Mouse (Mus musculus) spleen, adult 2 months (tissue): Measurements from ENCODE around the gene Cenpf. TPM values are rescaled to one million over a fixed set of nuclear protein-coding genes. Genes with fewer than 3 reads are reported as not detected.
"Not testable (repeated sequence)": the region's sequence is repeated elsewhere in the genome, so short reads cannot be mapped to it uniquely, and the experiment has no call there.

Experiments used
- DNase-seq, 2 experiments: peaks; one replicate each; pipeline versions ENCODE4 v3.0.0 to v3.0.0-alpha.2; 2012 to 2021; ENCODE audit warnings: low spot score in 2 of 2, low read depth in 1 of 2
- H3K27ac ChIP-seq: fragments of 200-500 bp; 2 replicates; pipeline ENCODE4 v1.5.1; 2012; ENCODE audit warnings: low read length, inconsistent platforms; ENCODE audit not compliant: insufficient read depth
- H3K27me3 ChIP-seq: fragments of 200-500 bp; 2 replicates; pipeline ENCODE4 v1.6.1; 2012; ENCODE audit warnings: mild to moderate bottlenecking, moderate library complexity, low read length, inconsistent platforms; ENCODE audit not compliant: control insufficient read depth, insufficient read depth
- H3K36me3 ChIP-seq: fragments of 200-500 bp; 2 replicates; pipeline ENCODE4 v1.6.1; 2012; ENCODE audit warnings: mild to moderate bottlenecking, low read length, inconsistent platforms; ENCODE audit not compliant: control insufficient read depth, insufficient read depth
- H3K4me1 ChIP-seq: fragments of 200-500 bp; 2 replicates; pipeline ENCODE4 v1.6.1; 2011; ENCODE audit warnings: inconsistent platforms; ENCODE audit not compliant: control insufficient read depth, insufficient read depth, insufficient read length
- H3K4me3 ChIP-seq: fragments of 200-500 bp; 2 replicates; pipeline ENCODE4 v1.5.1; 2011; ENCODE audit warnings: mild to moderate bottlenecking, inconsistent platforms; ENCODE audit not compliant: insufficient read depth, insufficient read length; ENCODE audit errors: extremely low read depth
- CTCF ChIP-seq: fragments of 200-500 bp; IDR thresholded peaks from 2 replicates; pipeline ENCODE4 v1.5.1; 2011; ENCODE audit warnings: mild to moderate bottlenecking, inconsistent platforms; ENCODE audit not compliant: insufficient read depth, insufficient read length, insufficient replicate concordance; ENCODE audit errors: extremely low read depth
- POLR2A ChIP-seq: fragments of 200-500 bp; IDR thresholded peaks from 2 replicates; pipeline ENCODE4 v1.6.1; 2011; ENCODE audit warnings: low read depth, low read length, inconsistent platforms
- WGBS: fragments of 180-500 bp; shearing (Covaris S2); methylation state at CpG from one replicate; pipeline ENCODE4 v1.1.7; 2018; 5-methylcytosine and 5-hydroxymethylcytosine counted together
- polyA plus RNA-seq: library from polyadenylated mRNA; depleted of rRNA; stranded (reverse); fragments of >200 nt; gene quantifications from 2 replicates; pipeline ENCODE4 v1.2.3, GENCODE M21; 2012

The Cenpf gene
- polyA plus RNA-seq, 1 experiment, result 1.7 TPM

- no peaks in the 10 kb centered on the region for H3K27me3 ChIP-seq
- H3K36me3 ChIP-seq, result no peaks in the 10 kb centered on the region
- no peak overlapping the region for H3K27ac ChIP-seq
- no peak for DNase-seq
- no peak overlapping the region for H3K4me3 ChIP-seq
- no peak for TF ChIP-seq POLR2A
- no peak for TF ChIP-seq CTCF
- H3K4me1 ChIP-seq, result no peaks in the 10 kb centered on the region
Observed at GRCm38 (mm10) chr1:189695321-189695720, 7.4 kb upstream of the Cenpf start.

- Histone ChIP-seq H3K27ac (no peak overlapping the region), H3K36me3 (no peaks in the 10 kb centered on the region), H3K4me1 (no peaks in the 10 kb centered on the region), H3K27me3 (no peaks in the 10 kb centered on the region), H3K4me3 (no peak overlapping the region)
- TF ChIP-seq CTCF, result no peak
- no peak for TF ChIP-seq POLR2A
- no peak for DNase-seq
- 53% methylated on average over 2 of the region's 2 CpGs for WGBS
Observed at GRCm38 (mm10) chr1:189694391-189694790, 6.5 kb upstream of the Cenpf start.

DNA sequence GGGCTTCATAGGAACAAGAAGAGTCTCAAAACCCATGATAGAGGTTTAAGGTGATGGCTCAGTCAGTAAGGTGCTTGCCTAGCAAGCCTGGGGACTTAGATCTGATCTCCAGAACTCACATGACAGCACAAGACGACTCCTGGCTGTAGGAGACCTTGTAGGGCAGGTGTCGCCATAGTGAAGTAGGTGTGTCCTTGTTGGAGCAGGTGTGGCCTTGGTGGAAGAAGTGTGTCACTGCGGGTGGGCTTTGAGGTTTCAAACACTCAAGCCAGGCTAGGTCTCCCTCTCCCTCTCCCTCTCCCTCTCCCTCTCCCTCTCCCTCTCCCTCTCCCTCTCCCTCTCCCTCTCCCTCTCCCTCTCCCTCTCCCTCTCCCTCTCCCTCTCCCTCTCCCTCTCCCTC is 4.6 kb upstream of the Cenpf start:
- not testable (repeated sequence) for H3K27ac ChIP-seq, DNase-seq, H3K4me1 ChIP-seq, H3K27me3 ChIP-seq, H3K36me3 ChIP-seq, H3K4me3 ChIP-seq
- 58% methylated on average over 3 of the region's 3 CpGs for WGBS

GRCm38 (mm10) chr1:189689050-189689833 is 1.4 kb upstream of the Cenpf start:
- 46% methylated on average over 4 of the region's 4 CpGs for WGBS
- H3K27me3 ChIP-seq, result no peaks in the 10 kb centered on the region
- TF ChIP-seq POLR2A, result no peak
- no peak for TF ChIP-seq CTCF
- H3K4me1 ChIP-seq, result peaks cover 3% of the 10 kb centered on the region
- no peak overlapping the region for H3K27ac ChIP-seq
- no peak overlapping the region; the same call in 1 of the 2 replicates for H3K4me3 ChIP-seq
- DNase-seq, result no peak
- H3K36me3 ChIP-seq, result no peaks in the 10 kb centered on the region

DNA sequence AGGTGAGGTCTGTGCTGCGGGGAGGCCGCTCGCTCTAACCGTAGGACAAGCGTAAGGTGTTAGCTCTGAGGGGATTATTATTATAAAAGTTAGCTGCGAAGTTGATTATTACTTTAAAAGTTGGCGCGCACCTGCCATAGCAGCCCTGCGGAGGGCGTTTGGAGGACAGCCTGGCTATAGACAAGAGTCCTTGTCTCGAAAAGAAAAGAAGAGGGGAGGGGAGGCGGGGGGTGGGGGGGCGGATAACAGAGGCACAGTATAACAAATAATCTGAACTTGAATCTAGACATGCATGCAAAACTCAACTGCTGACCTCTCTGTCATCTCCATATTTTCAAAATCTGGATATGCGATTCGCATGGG is 483 bp upstream of the Cenpf start:
- H3K27me3 ChIP-seq, result no peaks in the 10 kb centered on the region
- peak overlapping the region; percentile 66 for H3K4me3 ChIP-seq
- H3K4me1 ChIP-seq, result peaks cover 3% of the 10 kb centered on the region
- H3K27ac ChIP-seq, result no peak overlapping the region
- DNase-seq, result no peak
- under 1% methylated on average over 15 of the region's 15 CpGs for WGBS
- no peaks in the 10 kb centered on the region for H3K36me3 ChIP-seq
- TF ChIP-seq CTCF (no peak), POLR2A (no peak)

DNA sequence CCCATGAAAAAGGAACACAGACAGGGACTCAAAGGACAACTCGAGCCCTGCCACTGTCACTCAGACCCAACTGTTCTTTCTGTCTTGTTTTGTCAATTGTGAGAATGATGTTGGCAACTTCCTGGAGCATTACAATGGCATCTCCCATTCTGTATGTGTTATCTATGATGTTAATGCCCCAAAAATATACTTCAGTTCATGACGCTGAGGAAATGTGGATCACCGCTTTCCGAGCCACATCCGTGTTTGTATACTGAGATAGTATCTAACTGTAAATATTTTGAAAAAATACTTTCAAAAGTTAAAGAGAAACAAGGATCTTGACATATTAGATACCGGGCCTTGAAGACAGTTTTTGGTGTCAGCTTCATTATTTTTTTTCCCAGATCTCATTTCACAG is 1.9 kb downstream of the Cenpf start:
- H3K27me3 ChIP-seq, result no peaks in the 10 kb centered on the region
- no peaks in the 10 kb centered on the region for H3K36me3 ChIP-seq
- no peak overlapping the region for H3K27ac ChIP-seq
- TF ChIP-seq CTCF (no peak), POLR2A (no peak)
- 90% methylated on average over 6 of the region's 6 CpGs for WGBS
- H3K4me1 ChIP-seq, result peaks cover 3% of the 10 kb centered on the region
- H3K4me3 ChIP-seq, result no peak overlapping the region
- DNase-seq, result no peak

DNA sequence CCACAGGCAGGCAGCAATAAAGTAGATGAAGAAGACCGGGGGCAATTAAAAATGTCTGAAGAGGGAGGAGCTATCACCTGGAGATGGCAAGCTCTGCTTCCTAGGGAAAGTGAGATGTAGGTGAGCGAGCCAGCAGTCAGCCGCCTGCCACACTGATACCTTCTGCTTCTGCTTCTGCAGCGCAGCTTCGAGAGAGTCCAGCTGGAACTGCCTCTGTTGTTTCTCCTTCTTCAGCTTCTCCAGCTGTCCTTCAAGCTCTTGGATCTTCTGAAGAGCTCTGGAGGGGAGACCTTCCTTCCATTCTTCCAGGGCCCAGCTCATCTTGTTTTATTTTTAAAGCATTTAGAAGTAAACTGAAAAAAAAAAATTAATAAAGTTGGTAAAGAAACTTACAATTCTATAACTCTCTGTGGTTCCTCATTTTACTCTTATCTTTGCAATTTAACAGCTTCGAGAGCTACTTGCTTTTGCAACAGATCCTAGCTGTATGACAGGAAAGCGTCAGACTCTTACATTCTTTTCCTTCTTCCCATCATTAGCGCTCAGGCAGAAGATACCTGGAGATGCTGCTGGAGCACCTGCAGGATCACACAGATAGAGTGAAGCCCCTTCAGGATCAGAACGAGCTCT is 3.0 kb downstream of the Cenpf start:
- Histone ChIP-seq H3K4me1 (peaks cover 3% of the 10 kb centered on the region), H3K27me3 (no peaks in the 10 kb centered on the region), H3K36me3 (no peaks in the 10 kb centered on the region), H3K27ac (no peak overlapping the region), H3K4me3 (no peak overlapping the region)
- no peak for DNase-seq
- 95% methylated on average over 9 of the region's 9 CpGs for WGBS
- no peak for TF ChIP-seq POLR2A
- no peak for TF ChIP-seq CTCF

DNA sequence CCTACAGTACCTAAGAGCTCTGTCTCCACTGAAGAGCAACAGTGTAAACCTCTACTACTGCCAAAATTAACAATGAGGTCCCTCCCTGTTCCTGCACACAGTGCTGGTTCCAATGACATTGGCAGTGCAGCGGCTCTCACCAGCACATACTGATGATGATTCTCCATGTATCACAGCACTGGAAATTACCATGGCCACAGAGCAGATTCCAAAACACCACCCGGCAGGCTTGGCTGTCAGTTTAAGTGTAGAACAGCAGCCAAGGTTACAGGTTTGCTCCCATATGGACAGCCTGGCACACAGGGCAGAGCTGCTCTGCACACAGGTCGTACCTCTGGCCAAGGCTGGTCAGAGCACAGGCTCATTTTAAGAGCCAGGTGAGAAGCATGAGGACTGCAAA is 8.3 kb downstream of the Cenpf start:
- H3K27ac ChIP-seq, result no peak overlapping the region
- no peak overlapping the region for H3K4me3 ChIP-seq
- H3K27me3 ChIP-seq, result no peaks in the 10 kb centered on the region
- WGBS, result 97% methylated on average over 3 of the region's 3 CpGs
- H3K36me3 ChIP-seq, result no peaks in the 10 kb centered on the region
- TF ChIP-seq POLR2A (no peak), CTCF (no peak)
- H3K4me1 ChIP-seq, result no peaks in the 10 kb centered on the region
- no peak for DNase-seq
